Mouse (Mus musculus) hindbrain, embryonic 14.5 days (tissue): ENCODE measurements around the gene Paqr4. TPM values are rescaled to one million over a fixed set of nuclear protein-coding genes. Genes with fewer than 3 reads are reported as not detected.
"Not testable (repeated sequence)": the region's sequence is repeated elsewhere in the genome, so short reads cannot be mapped to it uniquely, and the experiment has no call there.

ENCODE experiments used
- ATAC-seq: fragments of 200-750 bp; cut with Nextera tagmentation; 2 replicates; pipeline ENCODE4 v1.8.0; 2017; ENCODE audit warnings: moderate number of reproducible peaks, mild to moderate bottlenecking, moderate TSS enrichment, moderate library complexity; ENCODE audit not compliant: low FRiP score
- DNase-seq: peaks from one replicate; pipeline ENCODE4 v3.0.0-alpha.2; 2015; ENCODE audit warnings: low spot score
- H3K27ac ChIP-seq: fragments of 300-500 bp; sonication (generic); 2 replicates; pipeline ENCODE4 v1.5.1; 2014; ENCODE audit warnings: mild to moderate bottlenecking, moderate library complexity
- H3K27me3 ChIP-seq: fragments of 300-500 bp; sonication (generic); 2 replicates; pipeline ENCODE4 v1.6.1; 2014; ENCODE audit warnings: mild to moderate bottlenecking, low read length, mixed read lengths; ENCODE audit not compliant: control insufficient read depth, insufficient read depth
- H3K36me3 ChIP-seq: fragments of 300-500 bp; sonication (generic); replicated peaks from 2 replicates; pipeline ENCODE4 v1.6.1; 2014; ENCODE audit not compliant: control insufficient read depth, insufficient read depth
- H3K4me1 ChIP-seq: fragments of 300-500 bp; sonication (generic); replicated peaks from 2 replicates; pipeline ENCODE4 v1.6.1; 2014; ENCODE audit warnings: antibody characterized with exemption, low read length, mixed read lengths; ENCODE audit not compliant: control insufficient read depth, insufficient read depth
- H3K4me2 ChIP-seq: fragments of 300-500 bp; sonication (generic); replicated peaks from 2 replicates; pipeline ENCODE4 v1.6.1; 2014; ENCODE audit warnings: mild to moderate bottlenecking, moderate library complexity
- H3K4me3 ChIP-seq: fragments of 300-500 bp; sonication (generic); replicated peaks from 2 replicates; pipeline ENCODE4 v1.5.1; 2014; ENCODE audit warnings: mild to moderate bottlenecking, low read length
- H3K9ac ChIP-seq: fragments of 300-500 bp; sonication (generic); 2 replicates; pipeline ENCODE4 v1.6.1; 2014
- H3K9me3 ChIP-seq: fragments of 300-500 bp; sonication (generic); 2 replicates; pipeline ENCODE4 v1.6.1; 2016; ENCODE audit warnings: low read length; ENCODE audit not compliant: control insufficient read depth
- WGBS: fragments of 180-500 bp; shearing (Covaris S2); extraction: QIAGEN DNeasy Blood & Tissue Kit; methylation state at CpG from one replicate; pipeline ENCODE4 v1.1.7; 2014; 5-methylcytosine and 5-hydroxymethylcytosine counted together
- polyA plus RNA-seq: library from polyadenylated mRNA; unstranded; fragments of >200 nt; fragmentation: Nextera tagmentation; extraction: Ambion mirVana; gene quantifications from 2 replicates; pipeline ENCODE4 v1.2.1, GENCODE M21; 2014

The Paqr4 gene
- polyA plus RNA-seq, 1 experiment from 2014 or later: 57.5 TPM

DNA sequence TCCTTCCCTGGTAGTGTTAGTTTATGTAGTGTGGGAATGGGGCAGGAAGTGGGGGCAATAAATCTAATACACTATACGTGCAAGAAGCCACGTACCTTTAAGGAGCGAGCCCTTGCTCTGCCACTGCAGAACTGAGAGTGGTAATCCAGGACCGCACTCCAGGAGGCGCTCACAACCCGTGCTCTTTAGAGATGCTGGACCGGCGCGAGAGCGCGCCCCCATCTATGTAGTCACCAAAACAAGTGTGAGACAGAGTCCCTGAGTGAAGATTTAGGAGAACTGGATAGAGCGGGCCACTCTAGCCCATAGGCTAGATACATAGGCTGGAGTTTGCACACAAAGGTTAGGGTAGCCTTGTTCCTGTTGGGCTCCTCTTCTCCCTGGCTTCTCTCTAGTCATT lies 33.4 kb upstream of the Paqr4 start:
- no peak overlapping the region for H3K9ac ChIP-seq
- ATAC-seq: no peak
- H3K9me3 ChIP-seq: no peaks in the 10 kb centered on the region
- H3K4me1 ChIP-seq: peaks cover 13% of the 10 kb centered on the region
- H3K27me3 ChIP-seq: no peaks in the 10 kb centered on the region
- DNase-seq: peak; percentile 64
- H3K4me3 ChIP-seq: no peak overlapping the region
- no peak overlapping the region for H3K4me2 ChIP-seq
- H3K36me3 ChIP-seq: no peaks in the 10 kb centered on the region
- H3K27ac ChIP-seq: no peak overlapping the region
- WGBS: 4% methylated on average over 12 of the region's 12 CpGs

- DNase-seq (no peak), ATAC-seq (no peak)
- H3K4me2 ChIP-seq: no peak overlapping the region
- WGBS: 77% methylated on average over 6 of the region's 6 CpGs
- peaks cover 17% of the 10 kb centered on the region for H3K4me1 ChIP-seq
- no peak overlapping the region for H3K4me3 ChIP-seq
- H3K27ac ChIP-seq: no peak overlapping the region
- no peaks in the 10 kb centered on the region for H3K9me3 ChIP-seq
- no peaks in the 10 kb centered on the region for H3K27me3 ChIP-seq
- H3K9ac ChIP-seq: no peak overlapping the region
- peaks cover 3% of the 10 kb centered on the region; the same call in 1 of the 2 replicates for H3K36me3 ChIP-seq
Measured at GRCm38 (mm10) chr17:23773676-23774075, 33.0 kb upstream of the Paqr4 start.

DNA sequence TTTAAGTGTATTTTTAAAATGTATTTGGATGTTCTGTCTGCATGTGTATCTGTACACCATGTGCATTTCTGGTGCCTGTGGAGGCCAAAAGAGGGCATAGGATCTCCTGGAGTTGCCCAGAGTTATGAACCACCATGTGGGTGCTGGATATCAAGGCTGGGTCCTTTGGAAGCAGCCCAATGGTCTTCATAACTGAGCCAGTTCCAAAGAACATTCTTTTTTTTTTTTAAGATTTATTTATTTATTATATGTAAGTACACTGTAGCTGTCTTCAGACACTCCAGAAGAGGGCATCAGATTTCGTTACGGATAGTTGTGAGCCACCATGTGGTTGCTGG lies 31.5 kb upstream of the Paqr4 start:
- 90% methylated on average over 2 of the region's 2 CpGs for WGBS
- peak overlapping the region; percentile 68 for H3K4me3 ChIP-seq
- H3K4me1 ChIP-seq: peaks cover 17% of the 10 kb centered on the region
- H3K9me3 ChIP-seq, H3K27me3 ChIP-seq, DNase-seq, ATAC-seq: not testable (repeated sequence)
- peaks cover 11% of the 10 kb centered on the region; the same call in 1 of the 2 replicates for H3K36me3 ChIP-seq
- peak overlapping the region; percentile 58 for H3K27ac ChIP-seq
- peak overlapping the region; percentile 58 for H3K4me2 ChIP-seq
- peak overlapping the region; percentile 45 for H3K9ac ChIP-seq

DNA sequence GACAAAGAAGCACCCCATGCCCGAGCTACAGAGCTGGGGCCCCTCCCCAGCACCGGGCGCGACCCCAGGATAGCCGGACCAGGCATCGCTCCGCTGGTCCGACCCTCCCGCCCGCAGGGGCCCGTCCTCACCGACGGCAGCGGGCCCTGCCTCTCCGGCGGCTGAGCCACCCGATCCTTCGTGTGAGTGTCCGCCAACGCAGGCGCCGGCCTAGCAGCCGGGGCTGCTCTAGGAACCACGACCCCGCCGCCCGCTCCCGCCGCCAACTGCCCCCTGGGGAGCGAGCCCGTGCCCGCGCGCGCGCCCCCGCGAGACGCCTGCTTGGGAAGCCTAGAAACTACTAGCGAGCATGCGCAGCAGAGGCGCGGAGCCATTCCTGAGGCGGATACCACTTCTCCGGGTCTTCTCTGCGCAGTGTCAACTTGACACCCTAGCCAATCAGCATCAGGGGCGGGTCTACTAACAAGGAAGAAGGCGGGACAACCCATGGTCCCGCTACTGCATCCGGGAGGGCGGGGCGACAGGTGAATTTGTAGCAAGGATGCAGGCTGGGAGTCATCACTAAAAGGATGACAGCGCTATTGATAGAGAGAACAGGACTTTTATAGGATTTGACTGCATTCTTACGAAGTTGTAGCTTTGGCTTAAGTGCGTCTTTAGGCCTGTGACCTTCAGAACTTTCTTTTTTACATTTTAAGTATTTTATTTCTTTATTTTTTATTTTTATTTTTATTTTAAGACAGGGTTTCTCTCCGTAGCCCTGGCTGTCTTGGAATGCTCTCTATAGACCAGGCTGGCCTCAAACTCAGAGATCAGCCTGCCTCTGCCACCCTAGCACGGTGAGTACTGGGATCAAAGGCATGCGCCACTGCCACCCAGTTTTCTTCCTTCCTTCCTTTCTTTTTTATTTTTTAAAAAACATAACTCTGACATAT lies 30.9 kb upstream of the Paqr4 start, which contains the start of gene Flywch1:
Gene Flywch1, minus strand, starts transcription at position 319 of the 935 bp plus-strand sequence.
- peaks cover 11% of the 10 kb centered on the region; the same call in 1 of the 2 replicates for H3K36me3 ChIP-seq
- DNase-seq: peak; percentile 98
- no peaks in the 10 kb centered on the region for H3K9me3 ChIP-seq
- H3K4me3 ChIP-seq: peak within 1 kb of the TSS; percentile 68
- ATAC-seq: peak; percentile 98
- peak within 1 kb of the TSS; percentile 68 for H3K4me2 ChIP-seq
- no peaks in the 10 kb centered on the region for H3K27me3 ChIP-seq
- 4% methylated on average over 53 of the region's 58 CpGs for WGBS
- peaks cover 17% of the 10 kb centered on the region for H3K4me1 ChIP-seq
- peak within 1 kb of the TSS; percentile 82 for H3K27ac ChIP-seq
- peak within 1 kb of the TSS; percentile 85 for H3K9ac ChIP-seq

- Histone ChIP-seq H3K27me3 (no peaks in the 10 kb centered on the region), H3K9me3 (no peaks in the 10 kb centered on the region), H3K36me3 (peaks cover 11% of the 10 kb centered on the region; the same call in 1 of the 2 replicates), H3K4me3 (peak overlapping the region; percentile 68), H3K4me1 (peaks cover 17% of the 10 kb centered on the region), H3K4me2 (peak overlapping the region; percentile 68), H3K27ac (peak overlapping the region; percentile 82), H3K9ac (peak overlapping the region; percentile 85)
- no peak for ATAC-seq
- peak; percentile 44 for DNase-seq
- WGBS: under 1% methylated on average over 19 of the region's 19 CpGs
Measured at GRCm38 (mm10) chr17:23770896-23771283, 30.2 kb upstream of the Paqr4 start.

- DNase-seq (peak; percentile 45), ATAC-seq (no peak)
- H3K27ac ChIP-seq: peak overlapping the region; percentile 82
- peak overlapping the region; percentile 68 for H3K4me2 ChIP-seq
- no peaks in the 10 kb centered on the region for H3K27me3 ChIP-seq
- 6% methylated on average over 2 of the region's 2 CpGs for WGBS
- peaks cover 17% of the 10 kb centered on the region for H3K4me1 ChIP-seq
- peaks cover 11% of the 10 kb centered on the region; the same call in 1 of the 2 replicates for H3K36me3 ChIP-seq
- peak overlapping the region; percentile 85 for H3K9ac ChIP-seq
- H3K4me3 ChIP-seq: peak overlapping the region; percentile 68
- no peaks in the 10 kb centered on the region for H3K9me3 ChIP-seq
Measured at GRCm38 (mm10) chr17:23770493-23770892, 29.8 kb upstream of the Paqr4 start.

- DNase-seq (no peak), ATAC-seq (0 out of 2 replicates have a peak, but pooled peaks have one; percentile 7)
- H3K4me3 ChIP-seq: no peak overlapping the region
- H3K9ac ChIP-seq: no peak overlapping the region
- H3K4me1 ChIP-seq: no peaks in the 10 kb centered on the region
- H3K9me3 ChIP-seq: no peaks in the 10 kb centered on the region
- no peak overlapping the region for H3K27ac ChIP-seq
- no peak overlapping the region for H3K4me2 ChIP-seq
- 79% methylated on average over 11 of the region's 11 CpGs for WGBS
- peaks cover 66% of the 10 kb centered on the region for H3K36me3 ChIP-seq
- no peaks in the 10 kb centered on the region for H3K27me3 ChIP-seq
Measured at GRCm38 (mm10) chr17:23762976-23763375, 22.3 kb upstream of the Paqr4 start.

DNA sequence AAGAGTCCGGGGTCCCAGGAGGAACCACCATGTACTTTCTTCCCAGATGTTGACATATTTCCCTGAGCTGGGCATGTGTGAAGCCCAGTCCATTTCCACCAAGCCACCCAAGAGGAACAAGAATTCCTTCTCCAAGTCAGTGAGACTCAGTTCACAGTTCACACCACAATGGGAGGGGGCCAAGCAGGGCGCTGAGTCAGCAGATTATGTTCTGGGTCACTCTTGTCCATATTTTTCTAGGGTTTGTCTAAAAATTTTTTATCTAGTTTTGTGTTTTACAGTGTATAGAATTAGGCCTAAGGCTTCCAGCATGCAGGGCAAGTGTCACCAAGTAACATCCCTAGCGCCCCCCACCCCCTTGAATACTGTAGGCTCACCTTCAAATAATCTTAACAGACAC lies 20.5 kb upstream of the Paqr4 start:
- Histone ChIP-seq H3K36me3 (peaks cover 82% of the 10 kb centered on the region), H3K4me1 (no peaks in the 10 kb centered on the region), H3K9me3 (no peaks in the 10 kb centered on the region), H3K4me2 (no peak overlapping the region), H3K27me3 (no peaks in the 10 kb centered on the region), H3K9ac (no peak overlapping the region), H3K27ac (no peak overlapping the region), H3K4me3 (no peak overlapping the region)
- DNase-seq: no peak
- 97% methylated on average over 3 of the region's 3 CpGs for WGBS
- no peak for ATAC-seq

GRCm38 (mm10) chr17:23760231-23760630 lies 19.6 kb upstream of the Paqr4 start:
- peaks cover 91% of the 10 kb centered on the region for H3K36me3 ChIP-seq
- H3K27me3 ChIP-seq: no peaks in the 10 kb centered on the region
- no peak overlapping the region for H3K4me3 ChIP-seq
- WGBS: 92% methylated on average over 9 of the region's 9 CpGs
- H3K27ac ChIP-seq: no peak overlapping the region
- ATAC-seq (no peak), DNase-seq (no peak)
- H3K4me2 ChIP-seq: no peak overlapping the region
- H3K4me1 ChIP-seq: no peaks in the 10 kb centered on the region
- H3K9ac ChIP-seq: no peak overlapping the region
- H3K9me3 ChIP-seq: no peaks in the 10 kb centered on the region
